Mouse (Mus musculus): ENCODE results near the gene Hsd3b1. TPM values are rescaled to one million over a fixed set of nuclear protein-coding genes. Genes with fewer than 3 reads are reported as not detected.

Hsd3b1 gene
- not detected in 2 replicates for polyA plus RNA-seq (2014; fragmentation: Nextera tagmentation; extraction: Ambion mirVana)

DNA sequence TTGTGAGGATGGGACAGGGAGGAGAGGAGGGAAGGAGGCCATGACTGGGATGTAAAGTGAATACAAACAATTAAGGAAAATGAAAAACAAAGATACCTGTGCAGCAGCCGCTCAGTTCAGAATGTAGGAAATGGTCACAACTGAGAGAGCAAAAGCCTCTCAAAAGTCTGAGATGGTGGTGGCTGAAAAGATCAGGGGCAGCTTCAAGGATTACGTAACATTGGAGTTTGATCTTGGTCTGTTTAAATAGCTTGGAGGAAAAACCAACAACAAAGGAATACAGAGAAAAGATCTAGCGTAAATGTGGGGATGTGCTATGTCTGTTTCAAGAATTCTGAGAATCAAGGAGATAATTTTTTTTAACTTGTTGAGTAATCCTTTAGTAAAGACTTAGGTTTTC lies at the start of gene Hsd3b1:
Gene Hsd3b1 (minus strand): TSS at position 219 of the 400 bp plus-strand sequence.
- no peaks in the 10 kb centered on the region for H3K27me3 ChIP-seq (ENCODE audit: control insufficient read depth, insufficient read depth, low read length)
- 87% methylated on average over 3 of the region's 3 CpGs for WGBS
- ATAC-seq (ENCODE audit: low FRiP score, low TSS enrichment): no peak
- no peak within 1 kb of the TSS for H3K4me3 ChIP-seq (ENCODE audit: low read length)
- no peaks in the 10 kb centered on the region for H3K4me1 ChIP-seq (ENCODE audit: control insufficient read depth, insufficient read depth, low read length)
- no peaks in the 10 kb centered on the region for H3K36me3 ChIP-seq (ENCODE audit: control insufficient read depth, insufficient read depth, low read length)
- no peaks in the 10 kb centered on the region for H3K9me3 ChIP-seq (ENCODE audit: control insufficient read depth, low read length)
- H3K4me2 ChIP-seq (replicated peaks; ENCODE audit: low read depth, low read length): no peak within 1 kb of the TSS
- H3K9ac ChIP-seq (ENCODE audit: low read depth, low read length): no peak within 1 kb of the TSS
- no peak within 1 kb of the TSS for H3K27ac ChIP-seq (ENCODE audit: low read depth, low read length)

DNA sequence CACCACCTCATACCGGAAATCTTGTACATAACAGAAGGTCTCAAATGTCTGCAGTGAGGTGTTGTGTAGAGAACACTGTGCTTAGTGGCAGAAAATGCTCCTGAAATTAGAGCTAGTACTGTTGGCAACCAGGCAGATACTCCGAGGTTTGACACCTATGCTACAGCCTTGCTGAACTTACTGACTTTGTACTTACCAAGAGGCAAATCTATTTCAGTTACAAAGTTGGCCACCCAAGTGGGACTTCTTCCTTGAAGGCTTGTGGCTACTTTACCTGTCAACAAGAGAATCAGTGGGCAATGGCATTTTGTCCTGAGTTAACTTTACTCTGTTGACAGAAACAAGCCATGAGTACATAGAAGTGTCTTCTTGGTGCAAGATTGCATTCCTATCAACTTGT lies 38.0 kb upstream of the Hsd3b1 start:
- Histone ChIP-seq H3K4me3 (ENCODE audit: low read length) (no peak overlapping the region), H3K4me1 (ENCODE audit: control insufficient read depth, insufficient read depth, low read length) (no peaks in the 10 kb centered on the region), H3K27ac (ENCODE audit: low read depth, low read length) (no peak overlapping the region), H3K4me2 (replicated peaks; ENCODE audit: low read depth, low read length) (no peak overlapping the region), H3K9ac (ENCODE audit: low read depth, low read length) (no peak overlapping the region), H3K9me3 (ENCODE audit: control insufficient read depth, low read length) (no peaks in the 10 kb centered on the region), H3K27me3 (ENCODE audit: control insufficient read depth, insufficient read depth, low read length) (no peaks in the 10 kb centered on the region), H3K36me3 (ENCODE audit: control insufficient read depth, insufficient read depth, low read length) (no peaks in the 10 kb centered on the region)
- no peak for ATAC-seq (ENCODE audit: low FRiP score, low TSS enrichment)
- WGBS: 76% methylated on average over 2 of the region's 2 CpGs

DNA sequence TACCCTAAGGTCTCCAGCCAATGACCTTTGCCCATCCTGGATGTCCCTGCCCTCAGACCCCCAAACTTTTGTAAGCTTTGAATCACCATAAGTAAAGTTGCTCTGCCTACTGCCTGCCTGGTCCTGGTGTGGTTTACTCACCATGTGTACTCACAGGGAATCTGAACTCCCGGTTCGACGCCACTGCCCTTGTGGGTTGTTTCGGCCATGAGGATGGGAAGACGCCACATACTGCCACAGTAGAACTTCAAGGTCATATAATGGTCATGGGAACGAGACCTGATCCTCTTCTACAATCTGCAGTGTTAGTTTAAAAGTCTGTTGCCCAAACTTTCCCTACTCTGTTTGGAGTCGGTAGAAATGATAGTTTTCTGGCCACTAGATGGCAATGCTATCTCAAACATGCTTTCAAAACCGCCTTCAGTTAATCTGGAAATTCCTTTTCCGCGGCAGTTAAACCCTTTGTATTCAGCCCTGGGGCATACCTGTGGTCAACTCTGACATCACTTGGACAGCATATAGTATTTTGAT lies 35.5 kb upstream of the Hsd3b1 start:
- Histone ChIP-seq H3K4me3 (ENCODE audit: low read length) (no peak overlapping the region), H3K27me3 (ENCODE audit: control insufficient read depth, insufficient read depth, low read length) (no peaks in the 10 kb centered on the region), H3K9me3 (ENCODE audit: control insufficient read depth, low read length) (no peaks in the 10 kb centered on the region), H3K4me1 (ENCODE audit: control insufficient read depth, insufficient read depth, low read length) (no peaks in the 10 kb centered on the region), H3K36me3 (ENCODE audit: control insufficient read depth, insufficient read depth, low read length) (no peaks in the 10 kb centered on the region), H3K4me2 (replicated peaks; ENCODE audit: low read depth, low read length) (no peak overlapping the region), H3K9ac (ENCODE audit: low read depth, low read length) (no peak overlapping the region), H3K27ac (ENCODE audit: low read depth, low read length) (no peak overlapping the region)
- 37% methylated on average over 10 of the region's 10 CpGs for WGBS
- peak; percentile 43 for ATAC-seq (ENCODE audit: low FRiP score, low TSS enrichment)

DNA sequence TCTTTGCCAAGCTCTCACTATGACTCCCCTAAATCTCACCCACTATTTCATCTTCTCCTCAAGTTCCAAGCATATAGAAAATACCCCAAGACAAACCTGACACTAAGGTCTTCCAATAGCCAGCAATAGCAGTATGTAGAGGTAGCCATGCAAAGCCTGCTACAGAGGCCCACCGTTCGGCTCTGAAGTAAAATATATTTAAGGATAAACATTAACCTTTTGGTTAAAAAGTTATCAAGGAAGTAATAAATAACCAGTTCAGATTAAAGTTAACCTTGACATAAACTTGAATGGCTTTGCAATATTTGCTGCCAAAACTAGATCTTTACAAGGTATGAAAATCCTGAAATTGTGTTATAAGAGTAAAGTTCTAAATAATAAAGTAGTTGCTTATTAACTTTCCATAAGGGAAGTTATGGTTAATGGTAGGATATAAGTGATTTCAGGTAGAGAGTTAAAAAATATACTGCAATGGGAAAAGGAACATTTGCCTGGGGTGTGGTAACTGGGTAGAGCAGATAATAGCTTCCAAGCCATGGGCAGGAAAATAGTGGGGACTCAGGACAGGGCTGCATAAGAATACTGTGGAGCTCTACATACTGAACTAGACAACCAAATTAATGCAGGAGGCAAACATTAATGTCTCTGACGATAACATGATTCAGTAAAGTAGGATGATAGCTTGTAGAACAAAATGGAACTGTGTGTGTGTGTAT lies 33.6 kb upstream of the Hsd3b1 start, which contains the start of gene Hao2:
Gene Hao2 (minus strand): TSS at position 183 of the 716 bp plus-strand sequence.
- Histone ChIP-seq H3K27me3 (ENCODE audit: control insufficient read depth, insufficient read depth, low read length) (no peaks in the 10 kb centered on the region), H3K4me3 (ENCODE audit: low read length) (no peak within 1 kb of the TSS), H3K27ac (ENCODE audit: low read depth, low read length) (peak within 1 kb of the TSS; percentile 61; the same call in 1 of the 2 replicates), H3K9me3 (ENCODE audit: control insufficient read depth, low read length) (no peaks in the 10 kb centered on the region), H3K36me3 (ENCODE audit: control insufficient read depth, insufficient read depth, low read length) (no peaks in the 10 kb centered on the region), H3K4me1 (ENCODE audit: control insufficient read depth, insufficient read depth, low read length) (no peaks in the 10 kb centered on the region), H3K9ac (ENCODE audit: low read depth, low read length) (no peak within 1 kb of the TSS), H3K4me2 (replicated peaks; ENCODE audit: low read depth, low read length) (no peak within 1 kb of the TSS)
- 54% methylated on average over 3 of the region's 3 CpGs for WGBS
- ATAC-seq (ENCODE audit: low FRiP score, low TSS enrichment): 0 out of 2 replicates have a peak, but pooled peaks have one; percentile 35

DNA sequence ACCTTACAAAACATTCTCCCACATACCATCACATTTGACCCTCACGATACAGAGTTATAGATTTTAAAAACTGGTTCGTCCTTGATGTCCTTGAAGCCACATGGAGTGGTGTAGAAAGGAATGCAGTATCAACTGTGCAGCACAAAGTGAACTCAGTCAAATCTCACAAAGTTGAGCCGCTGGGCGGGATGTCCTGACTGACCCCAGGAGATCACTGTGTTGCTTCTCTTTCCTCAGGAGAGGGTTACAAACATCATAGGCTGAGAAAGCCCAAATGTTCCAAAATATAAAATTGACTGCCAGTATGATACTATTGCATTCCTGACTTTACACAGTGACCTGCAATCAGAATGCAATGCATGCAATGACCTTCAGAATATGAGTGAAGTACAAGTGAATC lies 30.8 kb upstream of the Hsd3b1 start:
- H3K4me3 ChIP-seq (ENCODE audit: low read length): no peak overlapping the region
- no peak overlapping the region for H3K27ac ChIP-seq (ENCODE audit: low read depth, low read length)
- ATAC-seq (ENCODE audit: low FRiP score, low TSS enrichment): no peak
- H3K9me3 ChIP-seq (ENCODE audit: control insufficient read depth, low read length): no peaks in the 10 kb centered on the region
- H3K36me3 ChIP-seq (ENCODE audit: control insufficient read depth, insufficient read depth, low read length): no peaks in the 10 kb centered on the region
- no peaks in the 10 kb centered on the region for H3K4me1 ChIP-seq (ENCODE audit: control insufficient read depth, insufficient read depth, low read length)
- no peaks in the 10 kb centered on the region for H3K27me3 ChIP-seq (ENCODE audit: control insufficient read depth, insufficient read depth, low read length)
- no peak overlapping the region for H3K4me2 ChIP-seq (replicated peaks; ENCODE audit: low read depth, low read length)
- no peak overlapping the region for H3K9ac ChIP-seq (ENCODE audit: low read depth, low read length)
- 90% methylated on average over 4 of the region's 4 CpGs for WGBS

DNA sequence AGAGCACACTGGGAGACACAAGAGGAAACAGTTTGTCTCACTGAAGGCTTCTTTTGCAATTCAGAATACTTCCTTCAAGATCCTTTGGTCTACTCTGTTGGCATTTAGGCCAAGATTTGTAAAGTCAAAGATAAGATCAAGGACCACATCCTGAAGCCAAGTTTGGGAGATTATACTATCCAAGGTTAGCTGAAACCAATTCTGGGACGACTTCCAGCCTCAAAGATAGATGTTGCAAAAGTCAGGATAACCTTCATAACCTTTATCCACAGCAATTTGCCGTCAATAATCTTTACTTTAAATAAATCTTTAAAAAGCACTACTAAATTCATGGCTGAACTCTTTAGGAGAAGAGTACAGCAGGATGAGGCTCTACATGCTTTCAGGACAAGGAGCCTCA lies 28.6 kb upstream of the Hsd3b1 start:
- H3K36me3 ChIP-seq (ENCODE audit: control insufficient read depth, insufficient read depth, low read length): no peaks in the 10 kb centered on the region
- no peaks in the 10 kb centered on the region for H3K27me3 ChIP-seq (ENCODE audit: control insufficient read depth, insufficient read depth, low read length)
- H3K4me1 ChIP-seq (ENCODE audit: control insufficient read depth, insufficient read depth, low read length): no peaks in the 10 kb centered on the region
- H3K4me3 ChIP-seq (ENCODE audit: low read length): no peak overlapping the region
- no peak overlapping the region for H3K27ac ChIP-seq (ENCODE audit: low read depth, low read length)
- H3K9ac ChIP-seq (ENCODE audit: low read depth, low read length): no peak overlapping the region
- 78% methylated on average over 2 of the region's 2 CpGs for WGBS
- ATAC-seq (ENCODE audit: low FRiP score, low TSS enrichment): no peak
- no peaks in the 10 kb centered on the region for H3K9me3 ChIP-seq (ENCODE audit: control insufficient read depth, low read length)
- no peak overlapping the region for H3K4me2 ChIP-seq (replicated peaks; ENCODE audit: low read depth, low read length)

DNA sequence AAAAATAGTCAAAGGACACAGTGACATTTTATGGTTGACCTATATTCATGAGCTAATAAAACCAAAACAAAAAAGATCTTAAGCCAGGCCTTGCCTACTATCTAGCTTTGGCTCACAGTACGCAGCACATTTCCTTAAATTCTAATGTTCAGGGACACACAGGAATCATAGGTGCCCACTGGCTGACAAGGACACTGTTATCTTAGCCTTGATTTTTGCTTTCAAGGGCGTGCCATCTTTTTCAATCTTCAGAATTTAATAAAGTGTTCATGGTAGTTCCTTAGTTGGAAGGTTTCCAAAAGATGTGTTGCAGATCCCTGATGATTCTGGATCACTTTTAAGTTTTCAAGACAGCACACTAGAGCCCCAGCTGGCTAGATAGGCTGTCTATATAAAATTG lies 21.2 kb upstream of the Hsd3b1 start:
- Histone ChIP-seq H3K36me3 (ENCODE audit: control insufficient read depth, insufficient read depth, low read length) (no peaks in the 10 kb centered on the region), H3K4me3 (ENCODE audit: low read length) (no peak overlapping the region), H3K4me1 (ENCODE audit: control insufficient read depth, insufficient read depth, low read length) (no peaks in the 10 kb centered on the region), H3K27ac (ENCODE audit: low read depth, low read length) (no peak overlapping the region), H3K9ac (ENCODE audit: low read depth, low read length) (no peak overlapping the region), H3K9me3 (ENCODE audit: control insufficient read depth, low read length) (no peaks in the 10 kb centered on the region), H3K27me3 (ENCODE audit: control insufficient read depth, insufficient read depth, low read length) (no peaks in the 10 kb centered on the region), H3K4me2 (replicated peaks; ENCODE audit: low read depth, low read length) (no peak overlapping the region)
- WGBS: 91% methylated on average over 2 of the region's 2 CpGs
- ATAC-seq (ENCODE audit: low FRiP score, low TSS enrichment): no peak

DNA sequence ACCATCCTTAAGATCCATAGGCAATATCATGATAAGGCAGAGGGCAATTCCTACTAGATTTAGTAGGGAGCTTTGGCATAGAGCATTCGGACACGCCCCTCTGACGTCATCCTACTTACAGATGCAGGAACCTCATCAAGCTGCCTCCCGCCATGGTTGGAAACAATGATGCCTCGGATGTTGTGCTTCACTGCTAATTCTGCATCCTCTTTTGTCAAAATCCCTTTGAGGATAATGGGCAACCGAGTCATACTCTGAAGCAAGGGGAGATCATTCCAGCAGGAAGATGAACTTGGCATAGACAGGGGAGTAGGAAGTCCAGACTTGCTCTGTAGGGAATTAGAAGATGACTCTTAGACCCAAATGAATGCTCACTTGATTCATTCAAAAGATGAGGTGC lies 20.6 kb upstream of the Hsd3b1 start:
- Histone ChIP-seq H3K4me2 (replicated peaks; ENCODE audit: low read depth, low read length) (no peak overlapping the region), H3K9ac (ENCODE audit: low read depth, low read length) (no peak overlapping the region), H3K9me3 (ENCODE audit: control insufficient read depth, low read length) (no peaks in the 10 kb centered on the region), H3K4me3 (ENCODE audit: low read length) (no peak overlapping the region), H3K36me3 (ENCODE audit: control insufficient read depth, insufficient read depth, low read length) (no peaks in the 10 kb centered on the region), H3K4me1 (ENCODE audit: control insufficient read depth, insufficient read depth, low read length) (no peaks in the 10 kb centered on the region), H3K27ac (ENCODE audit: low read depth, low read length) (no peak overlapping the region), H3K27me3 (ENCODE audit: control insufficient read depth, insufficient read depth, low read length) (no peaks in the 10 kb centered on the region)
- no peak for ATAC-seq (ENCODE audit: low FRiP score, low TSS enrichment)
- WGBS: 80% methylated on average over 6 of the region's 6 CpGs

DNA sequence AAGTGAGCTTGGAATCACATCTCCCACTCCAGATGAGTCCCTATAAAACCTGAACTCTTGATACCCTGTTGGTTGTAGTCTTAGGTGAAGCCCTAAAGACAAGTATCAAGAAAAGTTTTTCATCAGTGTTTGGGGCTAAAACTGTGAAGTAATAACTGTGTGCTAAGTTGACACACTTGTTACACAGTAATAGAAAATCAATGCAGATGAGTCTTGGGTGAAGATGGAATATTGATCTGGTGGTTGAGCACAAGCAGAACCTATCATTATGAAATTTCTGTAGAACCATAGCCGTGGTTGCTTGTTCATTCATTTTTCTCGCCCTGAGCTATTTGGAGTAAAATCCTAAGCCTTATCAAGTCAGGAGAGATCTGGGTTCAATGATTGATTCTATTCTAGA lies 8.6 kb upstream of the Hsd3b1 start:
- WGBS: 86% methylated on average over 2 of the region's 2 CpGs

More for the DNA sequence above, 8.6 kb upstream of the Hsd3b1 start:
- Histone ChIP-seq H3K27me3 (ENCODE audit: control insufficient read depth, insufficient read depth, low read length) (no peaks in the 10 kb centered on the region), H3K9me3 (ENCODE audit: control insufficient read depth, low read length) (no peaks in the 10 kb centered on the region), H3K9ac (ENCODE audit: low read depth, low read length) (no peak overlapping the region), H3K4me2 (replicated peaks; ENCODE audit: low read depth, low read length) (no peak overlapping the region), H3K4me1 (ENCODE audit: control insufficient read depth, insufficient read depth, low read length) (no peaks in the 10 kb centered on the region), H3K4me3 (ENCODE audit: low read length) (no peak overlapping the region), H3K36me3 (ENCODE audit: control insufficient read depth, insufficient read depth, low read length) (no peaks in the 10 kb centered on the region), H3K27ac (ENCODE audit: low read depth, low read length) (no peak overlapping the region)
- no peak for ATAC-seq (ENCODE audit: low FRiP score, low TSS enrichment)
